Mouse (Mus musculus) stomach, postnatal 0 days (tissue): ENCODE measurements around the gene Rhoh.

Experiments used
- CTCF ChIP-seq: IDR thresholded peaks from 2 replicates; pipeline ENCODE4 v1.5.1; 2016; ENCODE audit warnings: antibody characterized with exemption, low read depth, mild to moderate bottlenecking, moderate library complexity
- EP300 ChIP-seq: optimal IDR thresholded peaks from 2 replicates; pipeline ENCODE3; 2016; ENCODE audit warnings: antibody characterized with exemption

DNA sequence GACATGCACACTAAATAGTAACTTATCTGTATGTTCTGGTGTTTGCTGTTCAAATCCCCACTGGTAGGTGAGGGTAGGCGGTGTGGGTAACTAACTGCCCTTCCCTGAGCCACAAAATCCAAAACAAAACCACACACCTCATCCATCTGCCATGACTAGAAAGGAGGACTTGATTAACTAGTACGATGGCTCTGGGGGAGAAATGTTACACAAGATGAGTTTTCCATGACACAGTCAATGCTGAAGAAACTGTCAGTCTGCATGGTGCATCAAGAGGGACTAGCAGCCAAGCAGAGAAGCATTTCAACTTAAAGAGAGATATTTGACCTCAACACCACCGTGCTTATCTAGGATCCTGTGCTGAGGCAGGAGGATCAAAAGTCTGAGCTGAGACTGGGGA, 37.7 kb downstream of the Rhoh start:
- no peak for TF ChIP-seq CTCF
- no peak for TF ChIP-seq EP300
